Mouse (Mus musculus): ENCODE measurements around the gene Gm8947. TPM values are rescaled to one million over a fixed set of nuclear protein-coding genes. Genes with fewer than 3 reads are reported as not detected.

Gene Gm8947
- total and polyA plus RNA-seq, 3 experiments, result 0.08 to 0.36 TPM; not detected in 1

GRCm38 (mm10) chr1:151243332-151243731 lies 51.2 kb downstream of the Gm8947 start:
- in situ Hi-C loops (cut with MboI; ENCODE audit: low pct_ligation_motif_present, low pct_unique_long_range_greater_than_20kb, low sequenced_read_pairs) (loop anchor here (10.0 kb wide), 1 partner anchor 159 kb away; no protein-coding TSS in a partner anchor), dilution Hi-C loops (cut with MboI; ENCODE audit: extremely low pct_ligation_motif_present, extremely low pct_unique_long_range_greater_than_20kb, low sequenced_read_pairs) (no loop called here)
- H3K4me2 ChIP-seq (ENCODE audit: insufficient read depth, low read depth, poor library complexity, severe bottlenecking), result no peak overlapping the region
- H3K27me3 ChIP-seq (replicated peaks), result no peaks in the 10 kb centered on the region
- H3K9ac ChIP-seq (ENCODE audit: insufficient read depth, low read depth), result no peak overlapping the region
- H3K27ac ChIP-seq (ENCODE audit: insufficient read depth, low read depth), result no peak overlapping the region
- no peak for DNase-seq (ENCODE audit: extremely low read depth)
- no peaks in the 10 kb centered on the region for H3K9me3 ChIP-seq (replicated peaks; ENCODE audit: low read length)
- H3K4me3 ChIP-seq (replicated peaks in 1 of 3; ENCODE audit: low read depth in 2 of 3, low read length in 2 of 3, poor library complexity in 1 of 3), result no peak overlapping the region
- H3K79me2 ChIP-seq (replicated peaks; ENCODE audit: control insufficient read depth, extremely low read depth, insufficient read depth, poor library complexity, severe bottlenecking), result no peaks in the 10 kb centered on the region
- H3K36me3 ChIP-seq (replicated peaks in 1 of 2; ENCODE audit: control insufficient read depth in 1 of 2, insufficient read depth in 1 of 2, low read length in 1 of 2), result no peaks in the 10 kb centered on the region
- TF ChIP-seq UBTF (IDR thresholded peaks at IDR 0.05; ENCODE audit: low read depth, low read length), result no peak
- no peaks in the 10 kb centered on the region for H3K4me1 ChIP-seq (ENCODE audit: control insufficient read depth in 1 of 2, insufficient read depth in 2 of 2)

Other genes with a start within 250 kb of the Gm8947 start
- gene Hmcn1, start 198.9 kb upstream of the Gm8947 start, total RNA-seq (2012; rRNA removed), result under 0.01 TPM in 2 replicates
- gene Hmcn1, start 198.9 kb upstream of the Gm8947 start, total RNA-seq (2014; rRNA removed), result 0.01 TPM in 2 replicates
- 0.01 and 0.04 TPM in 2 replicates for gene Hmcn1, start 198.9 kb upstream of the Gm8947 start, polyA plus RNA-seq (2012; ENCODE audit: insufficient read length, low read depth)
- gene Gm47985, start 9.8 kb upstream of the Gm8947 start, total RNA-seq (2012; rRNA removed), result not detected in 2 replicates
- gene Gm47985, start 9.8 kb upstream of the Gm8947 start, total RNA-seq (2014; rRNA removed), result 0.15 TPM in 1 of 2 replicates, not detected in the other
- not detected in 2 replicates for gene Gm47985, start 9.8 kb upstream of the Gm8947 start, polyA plus RNA-seq (2012; ENCODE audit: insufficient read length, low read depth)
- not detected in 2 replicates for gene Gm47995, start 6.1 kb downstream of the Gm8947 start, total RNA-seq (2012; rRNA removed)
- not detected in 2 replicates for gene Gm47995, start 6.1 kb downstream of the Gm8947 start, total RNA-seq (2014; rRNA removed)
- not detected in 2 replicates for gene Gm47995, start 6.1 kb downstream of the Gm8947 start, polyA plus RNA-seq (2012; ENCODE audit: insufficient read length, low read depth)
- gene 3110040M04Rik, start 11.7 kb downstream of the Gm8947 start, total RNA-seq (2012; rRNA removed), result not detected in 2 replicates
- gene 3110040M04Rik, start 11.7 kb downstream of the Gm8947 start, total RNA-seq (2014; rRNA removed), result not detected in 2 replicates
- gene 3110040M04Rik, start 11.7 kb downstream of the Gm8947 start, polyA plus RNA-seq (2012; ENCODE audit: insufficient read length, low read depth), result not detected in 2 replicates
- gene Gm47996, start 17.8 kb downstream of the Gm8947 start, total RNA-seq (2012; rRNA removed), result 0.13 TPM in 1 of 2 replicates, not detected in the other
- not detected in 2 replicates for gene Gm47996, start 17.8 kb downstream of the Gm8947 start, total RNA-seq (2014; rRNA removed)
- not detected in 2 replicates for gene Gm47996, start 17.8 kb downstream of the Gm8947 start, polyA plus RNA-seq (2012; ENCODE audit: insufficient read length, low read depth)
- 77.6 and 88.1 TPM in 2 replicates for gene Ivns1abp, start 152.1 kb downstream of the Gm8947 start, total RNA-seq (2012; rRNA removed)
- gene Ivns1abp, start 152.1 kb downstream of the Gm8947 start, total RNA-seq (2014; rRNA removed), result 197 and 234 TPM in 2 replicates
- gene Ivns1abp, start 152.1 kb downstream of the Gm8947 start, polyA plus RNA-seq (2012; ENCODE audit: insufficient read length, low read depth), result 212 and 216 TPM in 2 replicates
- 10.8 and 14.8 TPM in 2 replicates for gene Swt1, start 236.1 kb downstream of the Gm8947 start, total RNA-seq (2012; rRNA removed)
- gene Swt1, start 236.1 kb downstream of the Gm8947 start, total RNA-seq (2014; rRNA removed), result 19.6 and 28.7 TPM in 2 replicates
- 6.9 and 8.0 TPM in 2 replicates for gene Swt1, start 236.1 kb downstream of the Gm8947 start, polyA plus RNA-seq (2012; ENCODE audit: insufficient read length, low read depth)
- gene Trmt1l, start 236.2 kb downstream of the Gm8947 start, total RNA-seq (2012; rRNA removed), result 21.6 and 21.8 TPM in 2 replicates
- 20.9 and 22.7 TPM in 2 replicates for gene Trmt1l, start 236.2 kb downstream of the Gm8947 start, total RNA-seq (2014; rRNA removed)
- gene Trmt1l, start 236.2 kb downstream of the Gm8947 start, polyA plus RNA-seq (2012; ENCODE audit: insufficient read length, low read depth), result 18.9 and 23.7 TPM in 2 replicates